Mouse (Mus musculus) lung, embryonic 14.5 days (tissue): ENCODE measurements around the gene Inip. TPM values are rescaled to one million over a fixed set of nuclear protein-coding genes. Genes with fewer than 3 reads are reported as not detected.
"Not testable (repeated sequence)": the region's sequence is repeated elsewhere in the genome, so short reads cannot be mapped to it uniquely, and the experiment has no call there.

Experiments
- ATAC-seq: fragments of 200-750 bp; cut with Nextera tagmentation; 2 replicates; pipeline ENCODE4 v1.8.0; 2017; ENCODE audit warnings: mild to moderate bottlenecking, moderate TSS enrichment, moderate library complexity; ENCODE audit not compliant: insufficient read depth
- DNase-seq: peaks from one replicate; pipeline ENCODE4 v3.0.0-alpha.2; 2015
- H3K27ac ChIP-seq: fragments of 300-500 bp; sonication (generic); 2 replicates; pipeline ENCODE4 v1.5.1; 2014; ENCODE audit warnings: low read depth, mild to moderate bottlenecking, moderate library complexity
- H3K27me3 ChIP-seq: fragments of 300-500 bp; sonication (generic); 2 replicates; pipeline ENCODE4 v1.6.1; 2014; ENCODE audit warnings: low read length, control low read depth; ENCODE audit not compliant: insufficient read depth
- H3K36me3 ChIP-seq: fragments of 300-500 bp; sonication (generic); 2 replicates; pipeline ENCODE4 v1.6.1; 2014; ENCODE audit warnings: control low read depth; ENCODE audit not compliant: insufficient read depth
- H3K4me1 ChIP-seq: fragments of 300-500 bp; sonication (generic); 2 replicates; pipeline ENCODE4 v1.6.1; 2014; ENCODE audit warnings: antibody characterized with exemption, control low read depth; ENCODE audit not compliant: insufficient read depth
- H3K4me2 ChIP-seq: fragments of 300-500 bp; sonication (generic); 2 replicates; pipeline ENCODE4 v1.6.1; 2014; ENCODE audit warnings: mild to moderate bottlenecking
- H3K4me3 ChIP-seq: fragments of 300-500 bp; sonication (generic); 2 replicates; pipeline ENCODE4 v1.5.1; 2014; ENCODE audit warnings: low read depth, low read length
- H3K9ac ChIP-seq: fragments of 300-500 bp; sonication (generic); 2 replicates; pipeline ENCODE4 v1.6.1; 2014
- H3K9me3 ChIP-seq: fragments of 300-500 bp; sonication (generic); 2 replicates; pipeline ENCODE4 v1.6.1; 2016; ENCODE audit warnings: low read depth, low read length, control low read depth
- CTCF ChIP-seq: IDR thresholded peaks from 2 replicates; pipeline ENCODE4 v1.5.1; 2016; ENCODE audit warnings: antibody characterized with exemption, low read depth
- whole genome bisulfite sequencing: fragments of 180-500 bp; shearing (Covaris S2); extraction: QIAGEN DNeasy Blood & Tissue Kit; methylation state at CpG from one replicate; pipeline ENCODE4 v1.1.7; 2014; 5-methylcytosine and 5-hydroxymethylcytosine counted together
- polyA plus RNA-seq: library from polyadenylated mRNA; unstranded; fragments of >200 nt; fragmentation: Nextera tagmentation; extraction: Ambion mirVana; gene quantifications from 2 replicates; pipeline ENCODE4 v1.2.1, GENCODE M21; 2014

The Inip gene
- polyA plus RNA-seq, 1 experiment from 2014 or later = 60.7 TPM

- no peak overlapping the region for H3K27ac ChIP-seq
- ATAC-seq (no peak), DNase-seq (no peak)
- H3K27me3 ChIP-seq = no peaks in the 10 kb centered on the region
- H3K36me3 ChIP-seq = no peaks in the 10 kb centered on the region
- no peak overlapping the region for H3K9ac ChIP-seq
- 74% methylated on average over 5 of the region's 5 CpGs for WGBS
- H3K9me3 ChIP-seq = no peaks in the 10 kb centered on the region
- TF ChIP-seq CTCF = no peak
- H3K4me1 ChIP-seq = no peaks in the 10 kb centered on the region
- H3K4me3 ChIP-seq = no peak overlapping the region
- no peak overlapping the region for H3K4me2 ChIP-seq
Measured at GRCm38 (mm10) chr4:59803358-59803757, 2.0 kb upstream of the Inip start.

- no peaks in the 10 kb centered on the region for H3K27me3 ChIP-seq
- H3K4me2 ChIP-seq = no peak overlapping the region
- H3K27ac ChIP-seq = no peak overlapping the region
- no peak for TF ChIP-seq CTCF
- H3K36me3 ChIP-seq = no peaks in the 10 kb centered on the region
- H3K9me3 ChIP-seq = no peaks in the 10 kb centered on the region
- H3K9ac ChIP-seq = no peak overlapping the region
- DNase-seq = no peak
- WGBS = 49% methylated on average over 4 of the region's 4 CpGs
- H3K4me1 ChIP-seq = no peaks in the 10 kb centered on the region
- no peak overlapping the region for H3K4me3 ChIP-seq
- ATAC-seq = no peak
Measured at GRCm38 (mm10) chr4:59802792-59803191, 1.4 kb upstream of the Inip start.

- no peaks in the 10 kb centered on the region for H3K9me3 ChIP-seq
- no peak overlapping the region for H3K4me3 ChIP-seq
- TF ChIP-seq CTCF = no peak
- WGBS = 78% methylated on average over 6 of the region's 6 CpGs
- no peak overlapping the region for H3K4me2 ChIP-seq
- DNase-seq = no peak
- H3K27ac ChIP-seq = no peak overlapping the region
- H3K4me1 ChIP-seq = no peaks in the 10 kb centered on the region
- ATAC-seq = no peak
- no peak overlapping the region for H3K9ac ChIP-seq
- H3K27me3 ChIP-seq = no peaks in the 10 kb centered on the region
- H3K36me3 ChIP-seq = no peaks in the 10 kb centered on the region
Measured at GRCm38 (mm10) chr4:59802107-59802506, 718 bp upstream of the Inip start.

- H3K27me3 ChIP-seq = no peaks in the 10 kb centered on the region
- H3K4me3 ChIP-seq = no peak overlapping the region
- WGBS = 78% methylated on average over 5 of the region's 5 CpGs
- no peak overlapping the region for H3K4me2 ChIP-seq
- TF ChIP-seq CTCF = no peak
- H3K27ac ChIP-seq = no peak overlapping the region
- H3K4me1 ChIP-seq = no peaks in the 10 kb centered on the region
- H3K36me3 ChIP-seq = no peaks in the 10 kb centered on the region
- DNase-seq = no peak
- H3K9ac ChIP-seq = no peak overlapping the region
- no peak for ATAC-seq
- H3K9me3 ChIP-seq = no peaks in the 10 kb centered on the region
Measured at GRCm38 (mm10) chr4:59800181-59800580, 1.2 kb downstream of the Inip start.

GRCm38 (mm10) chr4:59795788-59796455, 5.5 kb downstream of the Inip start:
- no peaks in the 10 kb centered on the region for H3K4me1 ChIP-seq
- ATAC-seq (no peak), DNase-seq (no peak)
- H3K27me3 ChIP-seq = no peaks in the 10 kb centered on the region
- no peak overlapping the region for H3K4me3 ChIP-seq
- H3K4me2 ChIP-seq = no peak overlapping the region
- H3K36me3 ChIP-seq = no peaks in the 10 kb centered on the region
- no peak for TF ChIP-seq CTCF
- no peak overlapping the region for H3K9ac ChIP-seq
- no peaks in the 10 kb centered on the region for H3K9me3 ChIP-seq
- H3K27ac ChIP-seq = no peak overlapping the region
- WGBS = 73% methylated on average over 2 of the region's 2 CpGs

- no peak overlapping the region for H3K4me2 ChIP-seq
- DNase-seq = no peak
Measured at GRCm38 (mm10) chr4:59794116-59794515, 7.3 kb downstream of the Inip start.

GRCm38 (mm10) chr4:59793626-59794025, 7.8 kb downstream of the Inip start:
- WGBS = 75% methylated on average over 2 of the region's 2 CpGs
- ATAC-seq, H3K9ac ChIP-seq, H3K4me3 ChIP-seq, H3K4me1 ChIP-seq, H3K27me3 ChIP-seq, H3K27ac ChIP-seq, DNase-seq, H3K9me3 ChIP-seq, H3K4me2 ChIP-seq, H3K36me3 ChIP-seq: not testable (repeated sequence)

More at GRCm38 (mm10) chr4:59794116-59794515, 7.3 kb downstream of the Inip start:
- no peaks in the 10 kb centered on the region for H3K27me3 ChIP-seq
- TF ChIP-seq CTCF = no peak
- ATAC-seq = no peak
- no peaks in the 10 kb centered on the region for H3K9me3 ChIP-seq
- H3K36me3 ChIP-seq = no peaks in the 10 kb centered on the region
- no peak overlapping the region for H3K4me3 ChIP-seq
- H3K27ac ChIP-seq = no peak overlapping the region
- 74% methylated on average over 2 of the region's 2 CpGs for WGBS
- H3K9ac ChIP-seq = no peak overlapping the region
- no peaks in the 10 kb centered on the region for H3K4me1 ChIP-seq

- H3K36me3 ChIP-seq = no peaks in the 10 kb centered on the region
- ATAC-seq (no peak), DNase-seq (no peak)
- H3K4me3 ChIP-seq = no peak overlapping the region
- no peaks in the 10 kb centered on the region for H3K4me1 ChIP-seq
- H3K27me3 ChIP-seq = no peaks in the 10 kb centered on the region
- no peaks in the 10 kb centered on the region for H3K9me3 ChIP-seq
- H3K4me2 ChIP-seq = no peak overlapping the region
- no peak overlapping the region for H3K9ac ChIP-seq
- no peak for TF ChIP-seq CTCF
- no peak overlapping the region for H3K27ac ChIP-seq
Measured at GRCm38 (mm10) chr4:59789015-59789414, 12.4 kb downstream of the Inip start.
